Mouse (Mus musculus): ENCODE measurements around the gene Frmd6.

Gene Frmd6

DNA sequence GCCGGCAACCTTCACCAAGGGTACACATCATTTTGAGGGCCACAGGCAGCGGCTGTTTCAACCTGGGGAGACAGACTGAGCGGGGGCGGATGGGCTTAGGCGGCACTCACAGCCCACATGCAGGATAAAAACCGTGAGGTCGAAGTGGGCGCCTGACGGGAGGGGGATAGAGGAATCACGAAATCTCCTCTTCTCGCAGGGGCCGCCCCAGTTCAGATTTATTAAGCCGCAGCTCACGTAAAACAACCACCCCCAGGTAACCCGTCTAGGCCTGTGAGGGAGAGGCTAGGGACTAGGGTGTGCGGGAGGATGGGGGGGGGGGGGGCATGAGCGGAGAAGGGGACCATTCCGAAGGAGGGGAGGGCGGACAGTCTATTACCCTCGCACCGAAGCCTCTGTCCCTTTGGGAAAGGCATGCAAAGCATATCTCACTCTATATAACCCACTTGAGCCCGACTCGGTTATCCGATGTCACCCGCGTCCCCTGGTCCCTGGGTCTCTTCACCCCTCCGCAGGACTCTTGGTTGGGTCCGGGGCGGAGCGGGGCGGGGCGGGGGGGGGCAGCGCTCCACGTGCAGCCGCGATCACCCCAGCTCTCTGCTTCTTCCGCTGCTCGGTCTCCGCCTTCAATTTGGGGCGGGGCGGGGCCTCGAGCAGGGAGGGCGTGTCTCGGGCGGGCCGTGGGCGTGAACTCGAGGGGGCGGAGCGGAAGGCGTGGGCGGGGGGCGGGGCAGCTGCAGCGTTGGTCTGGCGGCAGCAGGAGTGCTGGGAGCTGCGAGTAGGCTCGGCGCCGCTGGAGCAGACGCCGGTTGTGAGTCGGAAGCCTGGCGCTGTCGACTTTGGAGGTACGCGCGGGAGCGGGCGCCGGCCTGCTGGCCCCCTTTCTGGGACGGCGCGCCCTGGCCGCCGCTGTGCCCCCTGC is at the start of gene Frmd6:
Gene Frmd6 (plus strand): TSS at position 786 of the 922 bp plus-strand sequence.
- peak; percentile 92 to 97 for DNase-seq (ENCODE audit: low spot score in 2 of 2)

GRCm38 (mm10) chr12:70775609-70776008 is 49.7 kb upstream of the Frmd6 start:
- DNase-seq (ENCODE audit: low spot score in 2 of 2) = no peak

DNA sequence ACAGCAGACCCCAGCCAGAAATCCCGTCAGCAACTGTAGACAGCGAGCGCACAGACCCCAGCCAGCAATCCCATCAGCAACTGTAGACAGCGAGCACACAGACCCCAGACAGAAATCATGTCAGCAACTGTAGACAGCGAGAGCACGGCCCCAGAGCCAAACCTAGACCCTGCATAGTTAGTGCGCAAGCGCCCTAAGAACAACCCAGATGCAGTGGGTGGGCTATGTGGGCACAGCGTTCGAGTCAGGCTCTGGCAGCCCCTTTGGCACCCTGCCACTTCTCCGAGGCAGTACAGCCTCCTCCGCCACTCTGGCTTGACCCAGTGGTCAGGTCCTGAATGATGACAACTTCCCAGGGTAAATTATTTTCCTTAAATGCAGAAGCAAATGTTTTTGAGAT is 48.6 kb upstream of the Frmd6 start:
- no peak for DNase-seq (ENCODE audit: low spot score in 2 of 2)

DNA sequence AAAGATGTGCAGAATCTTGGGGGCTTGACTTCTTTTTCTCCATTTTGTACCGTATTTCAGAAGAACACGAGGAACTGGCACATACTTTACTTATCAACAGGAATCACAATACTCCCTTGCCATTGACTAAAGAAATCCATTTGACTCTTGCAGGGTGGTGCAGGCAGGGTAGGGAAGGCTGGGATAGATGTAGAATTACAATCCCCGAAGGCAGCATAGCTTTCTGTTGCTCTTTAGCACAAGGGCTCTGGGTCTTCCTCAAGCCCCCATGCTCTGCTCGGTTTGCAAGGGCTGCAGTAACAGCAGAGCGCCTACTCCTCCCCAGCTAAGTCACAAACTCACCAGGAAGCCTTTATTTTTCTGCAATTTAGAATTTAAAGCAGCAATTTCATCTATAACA is 47.8 kb upstream of the Frmd6 start:
- DNase-seq (ENCODE audit: low spot score in 2 of 2) = no peak

GRCm38 (mm10) chr12:70777866-70778265 is 47.4 kb upstream of the Frmd6 start:
- no peak for DNase-seq (ENCODE audit: low spot score in 2 of 2)

DNA sequence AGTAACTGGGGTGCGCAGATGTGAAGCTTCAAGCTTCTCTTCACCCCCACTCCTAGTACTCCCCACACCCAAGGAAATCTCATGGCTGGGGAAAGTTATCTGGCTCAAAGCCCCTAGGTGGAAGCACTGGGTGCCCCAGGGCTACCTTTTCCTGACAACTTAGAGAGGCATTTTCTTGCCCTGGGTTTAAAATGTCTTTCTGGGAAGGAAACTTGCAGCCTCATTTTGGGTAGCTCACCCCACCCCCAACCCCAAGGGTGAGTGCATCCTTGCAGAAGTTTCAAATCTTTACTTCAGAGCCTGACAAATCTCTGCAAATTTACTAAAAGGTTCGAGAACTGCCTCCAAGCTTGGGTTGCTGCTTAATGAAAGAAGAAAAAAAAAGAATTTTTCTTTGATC is 47.0 kb upstream of the Frmd6 start:
- no peak for DNase-seq (ENCODE audit: low spot score in 2 of 2)

GRCm38 (mm10) chr12:70778724-70779123 is 46.6 kb upstream of the Frmd6 start:
- no peak for DNase-seq (ENCODE audit: low spot score in 2 of 2)

DNA sequence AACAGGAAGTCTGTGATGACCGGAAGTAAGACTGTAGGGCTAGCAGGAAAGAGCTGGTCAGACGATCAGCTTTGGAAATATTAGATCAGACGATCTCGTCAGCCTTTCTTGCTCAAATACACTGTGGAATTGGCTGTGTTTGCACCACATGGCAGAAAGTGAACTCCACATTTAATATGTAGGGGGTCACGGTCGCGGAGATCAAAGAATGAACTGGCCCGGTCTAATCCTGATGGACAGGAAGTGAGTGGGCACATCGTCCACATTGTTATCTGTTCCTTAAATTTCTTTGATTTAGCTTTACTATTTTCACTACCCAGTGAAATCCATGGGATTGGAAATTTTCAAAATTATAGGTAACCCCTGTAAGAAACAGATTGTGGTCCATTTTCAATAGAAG is 42.3 kb upstream of the Frmd6 start:
- no peak for DNase-seq (ENCODE audit: low spot score in 2 of 2)

GRCm38 (mm10) chr12:70783475-70784239 is 41.7 kb upstream of the Frmd6 start:
- no peak for DNase-seq (ENCODE audit: low spot score in 2 of 2)

GRCm38 (mm10) chr12:70784240-70784705 is 41.0 kb upstream of the Frmd6 start:
- no peak for DNase-seq (ENCODE audit: low spot score in 2 of 2)

DNA sequence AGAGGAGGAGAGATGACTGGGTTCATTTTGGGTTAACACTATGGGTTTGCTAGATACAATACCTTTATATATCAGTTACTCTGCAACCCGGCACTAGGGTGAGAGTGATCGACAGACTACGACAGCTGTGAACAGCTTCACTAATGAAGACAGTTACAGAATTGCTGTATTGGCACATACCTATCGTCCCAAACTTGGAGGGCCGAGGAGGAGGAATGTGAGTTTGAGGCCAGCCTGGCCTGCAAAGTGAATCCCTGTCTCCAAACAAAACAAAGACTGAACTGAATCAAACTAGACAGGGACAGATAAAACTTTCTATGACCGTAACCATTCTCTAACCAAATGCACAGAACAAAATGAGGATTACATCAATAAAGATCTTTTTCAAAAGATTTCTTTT is 36.0 kb upstream of the Frmd6 start:
- no peak for DNase-seq (ENCODE audit: low spot score in 2 of 2)

DNA sequence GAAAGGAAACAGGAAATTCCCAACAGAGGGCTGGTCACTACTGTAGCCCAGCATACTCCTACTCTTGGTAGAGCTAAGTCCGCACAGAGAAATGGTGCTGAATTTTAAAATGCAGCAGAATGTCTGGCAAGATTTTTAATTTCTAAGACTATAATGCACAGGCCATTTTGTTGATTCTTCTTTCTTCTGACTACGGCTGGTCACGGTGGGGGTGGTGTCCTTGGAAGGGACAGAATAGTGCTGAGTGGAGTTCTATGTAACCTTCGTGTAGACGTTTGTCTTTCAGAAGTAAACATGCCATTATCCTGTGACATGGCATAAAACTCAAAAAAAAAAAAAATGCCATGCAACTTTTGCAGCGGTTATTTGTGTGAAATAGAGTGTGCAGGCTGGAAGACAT is 32.0 kb upstream of the Frmd6 start:
- no peak for DNase-seq (ENCODE audit: low spot score in 2 of 2)

GRCm38 (mm10) chr12:70794543-70795388 is 30.5 kb upstream of the Frmd6 start:
- no peak for DNase-seq (ENCODE audit: low spot score in 2 of 2)

GRCm38 (mm10) chr12:70795389-70795711 is 30.0 kb upstream of the Frmd6 start:
- no peak for DNase-seq (ENCODE audit: low spot score in 2 of 2)

- no peak for DNase-seq (ENCODE audit: low spot score in 2 of 2)
These were observed 26.8 kb upstream of the Frmd6 start for GRCm38 (mm10) chr12:70798496-70798895.

DNA sequence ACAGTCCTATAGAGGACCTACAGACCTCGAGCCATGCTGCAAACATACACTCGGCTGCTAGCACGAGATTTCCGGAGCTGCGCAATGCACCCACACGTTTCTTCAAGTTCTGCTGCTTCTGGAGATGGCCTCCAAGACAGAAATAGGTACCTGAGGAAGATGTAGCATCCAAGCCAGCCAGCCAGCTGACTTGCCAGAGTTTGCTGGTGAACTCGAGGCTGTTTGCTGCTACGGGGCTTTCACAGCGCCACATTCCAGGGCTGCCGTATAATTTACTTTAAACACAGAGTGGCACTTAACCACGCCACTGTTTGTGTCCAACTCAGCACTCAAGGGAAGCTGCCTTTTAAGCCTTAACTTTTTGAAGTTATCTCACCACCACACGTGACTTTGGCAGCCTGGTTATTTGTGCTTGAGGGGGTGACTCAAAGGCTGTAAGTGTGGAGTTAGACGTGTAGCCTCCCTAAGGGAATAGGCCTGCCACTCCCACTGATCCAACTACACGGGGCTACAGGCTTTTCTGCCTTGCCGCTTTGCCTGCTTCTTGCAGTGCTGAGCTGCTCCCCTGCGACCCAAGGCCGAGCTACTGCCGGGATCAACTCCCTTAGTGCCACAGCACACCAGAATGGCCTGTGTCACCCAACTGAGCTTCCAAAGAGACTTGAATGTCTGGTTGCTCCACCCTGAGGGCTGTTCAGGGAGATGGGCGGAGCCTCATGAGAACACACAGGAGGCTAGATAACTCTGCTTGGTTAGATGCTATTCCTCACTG is 25.9 kb upstream of the Frmd6 start:
- DNase-seq (ENCODE audit: low spot score in 2 of 2) = no peak

- DNase-seq (ENCODE audit: low spot score in 2 of 2) = no peak
These were observed 25.2 kb upstream of the Frmd6 start for GRCm38 (mm10) chr12:70800086-70800485.

DNA sequence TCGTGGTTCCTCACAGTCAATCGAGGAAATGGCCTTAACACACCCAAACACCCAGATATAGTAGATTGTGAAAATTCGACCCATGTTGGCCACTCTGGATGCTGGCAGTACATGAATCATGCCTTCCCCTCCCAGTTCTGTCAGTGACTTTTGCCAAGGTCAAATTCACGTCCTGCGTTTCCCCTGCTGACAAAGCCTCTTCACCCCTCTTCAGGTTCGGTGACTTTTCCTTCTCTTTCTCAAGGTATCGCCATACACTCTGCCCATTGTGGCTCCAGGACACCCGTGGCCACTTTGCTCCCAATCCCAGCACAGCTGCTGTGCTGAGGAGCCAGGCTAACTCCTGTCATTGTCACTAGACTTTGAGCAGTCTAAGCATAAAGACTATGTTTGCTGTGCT is 24.0 kb upstream of the Frmd6 start:
- DNase-seq (ENCODE audit: low spot score in 2 of 2) = no peak

DNA sequence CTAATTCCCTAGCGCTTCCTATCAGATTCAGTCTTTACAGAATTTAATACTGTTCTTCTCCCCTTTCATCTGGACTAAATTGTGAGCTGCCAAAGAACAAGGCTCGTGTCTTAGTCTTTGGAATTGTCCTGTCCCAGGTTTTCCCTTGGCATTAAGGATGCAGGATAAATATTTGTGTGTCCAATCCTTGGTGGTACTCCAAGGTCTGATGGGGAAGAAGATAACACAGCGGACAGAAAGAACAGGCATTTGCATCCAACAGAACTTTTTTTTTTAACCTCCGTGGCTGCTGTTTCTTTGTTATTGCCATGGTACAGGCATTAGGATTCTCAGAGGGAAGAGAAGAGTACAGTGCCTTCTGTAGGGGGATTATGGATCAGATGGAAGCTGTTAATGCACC is 21.8 kb upstream of the Frmd6 start:
- DNase-seq (ENCODE audit: low spot score in 2 of 2) = no peak

DNA sequence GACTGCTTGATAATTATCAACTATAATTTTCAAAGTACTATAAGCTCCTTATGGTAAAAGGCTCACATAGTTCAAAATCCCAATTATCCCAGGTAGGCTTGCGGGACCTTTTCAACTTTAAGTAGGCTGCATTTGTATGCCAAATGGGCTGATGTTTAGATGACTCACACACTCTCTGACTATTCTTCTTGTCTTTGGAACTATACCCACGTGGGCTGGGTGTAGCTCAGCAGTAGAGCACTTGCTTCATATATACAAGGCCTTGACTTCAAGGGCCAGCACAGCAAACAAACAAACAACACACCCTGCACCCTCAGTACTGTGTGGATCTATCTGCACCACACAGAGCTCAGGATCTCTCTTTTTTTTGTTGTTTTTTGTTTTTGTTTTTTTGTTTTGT is 20.3 kb upstream of the Frmd6 start:
- no peak for DNase-seq (ENCODE audit: low spot score in 2 of 2)

DNA sequence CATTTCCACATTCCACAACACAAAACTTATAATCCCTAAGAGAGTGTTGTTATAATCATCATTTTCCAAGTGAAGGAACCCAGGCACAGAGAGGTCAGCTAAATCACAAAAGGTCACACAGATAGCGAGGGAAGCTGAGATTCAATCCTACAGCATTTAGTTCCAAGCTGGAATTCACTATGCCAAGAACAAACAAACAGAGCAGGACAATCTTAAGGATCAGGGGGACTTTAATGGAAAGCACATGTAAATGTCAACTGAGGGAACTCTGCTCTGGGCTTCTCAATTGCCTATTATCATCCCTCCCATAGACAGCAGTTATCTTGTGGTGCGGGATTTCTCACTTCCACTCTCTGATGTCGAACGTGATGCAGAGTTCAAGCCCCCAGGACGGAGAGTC is 17.8 kb upstream of the Frmd6 start:
- no peak for DNase-seq (ENCODE audit: low spot score in 2 of 2)
